Mouse (Mus musculus) neutrophil, adult 5-6 weeks (primary cell): ENCODE results near the gene Gm14326. TPM values are rescaled to one million over a fixed set of nuclear protein-coding genes. Genes with fewer than 3 reads are reported as not detected.
"Not testable (repeated sequence)": the region's sequence is repeated elsewhere in the genome, so short reads cannot be mapped to it uniquely, and the experiment has no call there.

Experiments
- ATAC-seq: fragments of 151-379, 151-347 bp; 2 replicates; pipeline ENCODE4 v1.8.0; 2017; ENCODE audit warnings: mild to moderate bottlenecking, moderate TSS enrichment; ENCODE audit not compliant: insufficient number of reproducible peaks, poor library complexity, low FRiP score, severe bottlenecking; ENCODE audit errors: extremely low read depth
- total RNA-seq: library from RNA; stranded (forward); fragments of 200-1000 nt; gene quantifications from 2 replicates; pipeline ENCODE4 v1.2.3, GENCODE M21; 2017

The Gm14326 gene
- 14.4 and 15.1 TPM in 2 replicates for total RNA-seq

DNA sequence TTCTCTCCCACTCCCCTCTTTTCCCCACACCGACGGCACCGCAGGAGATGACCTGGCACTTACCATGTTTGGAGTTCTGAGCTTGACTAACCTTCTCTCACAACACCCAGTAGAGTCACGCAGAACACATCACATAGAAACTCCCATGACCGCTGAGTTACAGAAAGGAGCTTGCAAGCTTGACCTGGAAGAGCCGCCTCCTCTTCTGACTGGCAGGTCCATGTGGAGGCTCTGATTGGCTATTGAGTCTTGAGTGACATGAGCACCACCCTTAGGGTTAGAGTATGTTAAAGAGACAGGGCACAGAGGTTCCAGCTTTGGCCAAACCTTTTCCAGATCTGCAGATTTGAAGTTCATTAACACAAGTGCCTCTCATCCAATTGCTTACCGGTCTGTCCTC, at the start of gene Gm14326:
Gene Gm14326 (minus strand): TSS at position 153 of the 400 bp plus-strand sequence.
- not testable (repeated sequence) for ATAC-seq

DNA sequence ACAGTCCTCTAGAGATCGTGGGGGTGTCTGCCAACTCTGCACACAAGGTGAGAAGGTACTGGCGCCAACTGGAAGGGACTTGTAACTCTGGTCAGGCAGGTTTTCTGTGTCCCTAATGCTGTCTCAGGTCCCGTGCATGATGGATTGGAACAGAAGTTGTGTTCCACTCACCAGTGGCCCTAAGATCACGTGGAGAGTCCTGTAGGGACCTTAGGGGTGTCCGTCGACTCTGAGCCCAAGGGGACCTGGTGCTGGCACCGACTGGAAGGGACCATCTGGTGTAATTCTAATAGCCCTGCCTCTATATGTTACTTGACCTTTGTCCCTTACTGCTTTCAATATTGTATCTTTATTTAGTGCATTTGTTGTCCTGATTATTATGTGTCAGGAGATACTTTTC, 17.7 kb upstream of the Gm14326 start:
- not testable (repeated sequence) for ATAC-seq

DNA sequence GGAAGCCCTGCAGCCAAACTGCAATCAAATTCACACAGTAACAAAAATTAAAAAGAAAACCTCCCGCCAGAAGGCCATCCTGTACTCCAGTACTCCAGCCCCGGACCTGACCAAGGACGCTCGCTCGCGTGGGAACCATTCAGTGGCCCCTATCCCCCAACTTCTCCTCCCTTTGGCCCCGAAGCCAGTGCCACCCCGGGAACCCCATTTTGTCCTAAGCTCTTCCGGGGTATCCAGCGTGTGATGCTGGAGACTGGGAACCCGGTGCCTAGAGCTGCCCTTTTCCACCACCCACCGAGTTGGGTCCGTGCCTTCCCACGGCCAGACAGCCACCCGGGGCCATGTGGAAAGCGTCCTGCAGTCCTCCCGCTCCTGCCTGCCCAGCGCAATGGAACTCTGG, 363 bp downstream of the Gm14326 start:
- not testable (repeated sequence) for ATAC-seq

DNA sequence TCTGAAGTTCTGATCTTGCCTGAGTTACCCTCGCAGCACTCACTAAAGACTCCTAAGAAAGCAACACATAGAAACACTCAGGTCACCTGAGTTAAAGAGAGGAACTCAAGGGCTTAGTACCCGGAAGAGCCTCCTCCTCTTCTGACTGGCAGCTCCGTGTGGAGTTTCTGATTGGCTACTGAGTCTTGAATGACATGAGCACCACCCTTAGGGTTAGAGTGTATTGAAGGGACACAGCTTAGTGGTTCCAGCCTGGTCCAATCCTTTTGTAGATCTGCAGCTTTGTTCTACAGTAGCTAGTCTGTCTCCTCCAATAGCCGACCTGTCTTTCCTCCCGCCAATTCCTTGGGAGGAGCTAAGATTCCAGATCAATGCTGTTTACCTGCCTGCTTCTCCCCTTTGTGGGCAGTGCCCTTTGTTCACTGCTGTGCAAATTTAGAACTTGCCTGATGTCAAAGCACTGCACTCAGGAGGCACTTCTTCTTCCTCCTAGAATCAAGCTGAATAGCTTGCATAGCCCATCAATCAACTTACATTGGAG, 31.5 kb downstream of the Gm14326 start, which contains the start of gene Zfp972:
Gene Zfp972 (minus strand): TSS at position 51 of the 541 bp plus-strand sequence.
- not testable (repeated sequence) for ATAC-seq

DNA sequence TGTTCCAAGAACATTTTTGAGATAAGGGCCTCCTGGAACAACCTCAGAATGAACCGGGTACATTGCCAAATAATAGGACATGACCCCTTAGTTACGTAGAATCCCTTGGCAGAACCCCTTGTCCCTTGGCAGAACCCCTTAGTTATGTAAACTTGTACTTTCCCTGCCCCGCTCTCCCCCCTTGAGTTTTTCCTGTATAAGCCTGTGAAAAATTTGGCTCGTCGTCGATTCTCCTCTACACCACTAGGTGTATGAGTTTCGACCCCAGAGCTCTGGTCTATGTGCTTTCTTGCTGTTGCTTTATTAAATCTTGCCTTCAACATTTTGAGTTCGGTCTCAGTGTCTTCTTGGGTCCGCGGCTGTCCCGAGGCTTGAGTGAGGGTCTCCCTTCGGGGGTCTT, 53.8 kb downstream of the Gm14326 start:
- ATAC-seq, result not testable (repeated sequence)

DNA sequence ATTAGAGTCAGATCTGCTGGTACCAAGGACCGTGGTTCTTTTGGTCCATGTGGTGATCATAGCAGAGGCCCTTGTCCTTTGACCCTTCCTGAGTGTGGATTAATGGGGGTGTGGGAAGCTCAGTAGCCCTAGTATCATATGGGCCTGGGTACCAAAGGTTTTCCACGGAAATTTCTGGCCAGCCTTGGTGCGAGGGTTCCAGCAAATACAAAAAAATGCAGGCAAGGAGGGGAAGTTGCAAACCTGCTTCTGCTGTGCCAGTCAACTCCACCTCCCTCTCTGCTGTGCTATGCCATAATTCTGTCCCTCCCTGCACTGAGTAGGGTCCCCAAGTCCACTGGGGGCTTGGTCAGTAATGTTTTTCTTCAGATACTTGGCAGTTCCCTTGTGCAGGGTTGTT, 58.9 kb downstream of the Gm14326 start:
- ATAC-seq, result not testable (repeated sequence)

DNA sequence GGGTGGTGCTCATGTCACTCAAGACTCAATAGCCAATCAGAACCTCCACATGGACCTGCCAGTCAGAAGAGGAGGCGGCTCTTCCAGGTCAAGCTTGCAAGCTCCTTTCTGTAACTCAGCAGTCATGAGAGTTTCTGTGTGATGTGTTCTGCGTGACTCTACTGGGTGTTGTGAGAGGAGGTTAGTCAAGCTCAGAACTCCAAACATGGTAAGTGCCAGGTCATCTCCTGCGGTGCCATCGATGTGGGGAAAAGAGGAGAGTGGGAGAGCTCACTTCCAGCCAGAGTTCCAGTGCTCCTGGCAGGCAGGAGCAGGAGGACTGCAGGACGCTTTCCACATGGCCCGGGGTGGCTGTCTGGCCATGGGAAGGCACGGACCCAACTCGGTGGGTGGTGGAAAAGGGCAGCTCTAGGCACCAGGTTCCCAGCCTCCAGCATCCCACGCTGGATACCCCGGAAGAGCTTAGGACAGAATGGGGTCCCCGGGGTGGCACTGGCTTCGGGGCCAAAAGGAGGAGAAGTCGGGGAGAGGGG, 60.0 kb downstream of the Gm14326 start, which contains the start of gene Gm14327:
Gene Gm14327 (plus strand): TSS at position 51 of the 533 bp plus-strand sequence.
- ATAC-seq, result not testable (repeated sequence)

DNA sequence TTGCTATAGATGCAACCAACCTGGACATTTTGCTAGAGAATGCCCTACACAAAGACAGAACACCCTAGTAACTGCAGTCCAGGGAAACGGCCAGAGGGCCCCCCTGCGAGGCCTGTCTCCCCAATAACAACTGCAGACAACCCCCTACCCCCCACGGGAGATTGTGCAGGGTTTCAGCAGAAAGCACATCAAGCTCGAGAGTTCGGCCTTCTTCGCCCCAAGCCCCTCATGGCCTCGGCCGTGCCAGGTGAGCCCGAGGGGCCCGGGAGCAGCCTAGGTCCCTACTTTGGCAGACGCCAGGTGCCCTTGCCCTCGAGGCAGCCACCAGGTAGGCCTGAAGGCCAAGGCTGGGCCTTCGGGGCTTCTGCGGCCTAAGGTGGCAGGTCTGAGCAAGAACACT, 69.4 kb downstream of the Gm14326 start:
- not testable (repeated sequence) for ATAC-seq

Other genes starting within 250 kb of the Gm14326 start
- gene Gm14322, start 198.0 kb downstream of the Gm14326 start, total RNA-seq, result not detected in 2 replicates
- gene Gm14325, start 117.0 kb downstream of the Gm14326 start, total RNA-seq, result 15.7 and 22.9 TPM in 2 replicates
- gene Gm14327, start 60.2 kb downstream of the Gm14326 start, total RNA-seq, result 1.2 TPM in 1 of 2 replicates, not detected in the other
- gene Zfp972, start 31.7 kb downstream of the Gm14326 start, total RNA-seq, result 13.0 TPM in 1 of 2 replicates, not detected in the other
- 95.9 and 127 TPM in 2 replicates for gene Zfp971, start 66.0 kb upstream of the Gm14326 start, total RNA-seq
- gene Zfp931, start 121.2 kb upstream of the Gm14326 start, total RNA-seq, result 6.4 and 11.2 TPM in 2 replicates
- 0.25 and 1.5 TPM in 2 replicates for gene Phactr3, start 161.7 kb upstream of the Gm14326 start, total RNA-seq